Mouse (Mus musculus): Measurements from ENCODE around the gene Fgfr2.

DNA sequence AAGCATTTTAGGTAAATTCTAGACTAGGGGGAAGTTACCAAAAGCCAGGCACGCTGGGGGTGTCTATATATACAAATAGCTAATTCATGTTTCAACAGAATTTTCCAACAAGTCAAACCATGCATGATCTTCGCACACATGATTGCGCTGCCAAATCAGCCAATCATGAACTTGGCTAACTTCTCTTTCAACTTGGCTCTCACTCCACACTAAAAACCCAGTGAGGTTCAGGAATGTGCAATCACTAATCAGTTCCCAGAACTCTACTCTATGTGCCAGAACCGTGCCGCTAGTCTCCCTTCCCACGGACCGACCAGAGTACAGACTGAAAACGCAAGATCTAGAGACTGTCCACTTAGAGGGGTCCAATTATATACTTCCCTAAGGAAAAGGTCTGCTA, 551.7 kb downstream of the Fgfr2 start:
- TF ChIP-seq CTCF (conservative IDR thresholded peaks at IDR 0.05; ENCODE audit: low read length) (no peak), POU5F1 (IDR thresholded peaks at IDR 0.05; ENCODE audit: borderline replicate concordance, low read length) (no peak)

All from E14TG2a.4 (cell line).